Mouse (Mus musculus): Measurements from ENCODE around the gene Crybg2. TPM values are rescaled to one million over a fixed set of nuclear protein-coding genes. Genes with fewer than 3 reads are reported as not detected.

Gene Crybg2
- polyA plus RNA-seq, 1 experiment from 2014 or later, result 0.52 TPM

- Histone ChIP-seq H3K36me3 (ENCODE audit: control insufficient read depth, insufficient read depth, low read length) (no peaks in the 10 kb centered on the region), H3K4me2 (peak within 1 kb of the TSS; percentile 80), H3K4me3 (ENCODE audit: low read depth, low read length) (peak within 1 kb of the TSS; percentile 42), H3K9me3 (replicated peaks; ENCODE audit: control insufficient read depth, low read length) (no peaks in the 10 kb centered on the region), H3K27me3 (ENCODE audit: control insufficient read depth, insufficient read depth, low read length) (peaks cover 26% of the 10 kb centered on the region), H3K9ac (ENCODE audit: low read depth, low read length) (peak within 1 kb of the TSS; percentile 43; the same call in 1 of the 2 replicates), H3K27ac (ENCODE audit: low read depth, low read length) (peak within 1 kb of the TSS; percentile 17; the same call in 1 of the 2 replicates), H3K4me1 (ENCODE audit: control insufficient read depth, insufficient read depth, low read length) (peaks cover 44% of the 10 kb centered on the region)
- no peak for ATAC-seq (replicated peaks; ENCODE audit: insufficient number of reproducible peaks, low FRiP score, low TSS enrichment)
- under 1% methylated on average over 9 of the region's 9 CpGs for WGBS (ENCODE audit: insufficient replicate concordance)
Observed at GRCm38 (mm10) chr4:134018779-134019145, 41.9 kb upstream of the Crybg2 start, which contains the start of gene Lin28a. Lin28a (minus strand) TSS chr4:134018841.

- Histone ChIP-seq H3K27me3 (ENCODE audit: control insufficient read depth, insufficient read depth, low read length) (peaks cover 26% of the 10 kb centered on the region), H3K4me1 (ENCODE audit: control insufficient read depth, insufficient read depth, low read length) (peaks cover 44% of the 10 kb centered on the region), H3K27ac (ENCODE audit: low read depth, low read length) (no peak overlapping the region), H3K4me2 (peak overlapping the region; percentile 80), H3K4me3 (ENCODE audit: low read depth, low read length) (peak overlapping the region; percentile 5; the same call in 1 of the 2 replicates), H3K36me3 (ENCODE audit: control insufficient read depth, insufficient read depth, low read length) (no peaks in the 10 kb centered on the region), H3K9ac (ENCODE audit: low read depth, low read length) (no peak overlapping the region), H3K9me3 (replicated peaks; ENCODE audit: control insufficient read depth, low read length) (no peaks in the 10 kb centered on the region)
- 1% methylated on average over 9 of the region's 10 CpGs for WGBS (ENCODE audit: insufficient replicate concordance)
- ATAC-seq (replicated peaks; ENCODE audit: insufficient number of reproducible peaks, low FRiP score, low TSS enrichment), result no peak
Observed at GRCm38 (mm10) chr4:134019210-134019609, 41.4 kb upstream of the Crybg2 start.

- peak overlapping the region; percentile 5; the same call in 1 of the 2 replicates for H3K4me3 ChIP-seq (ENCODE audit: low read depth, low read length)
- ATAC-seq (replicated peaks; ENCODE audit: insufficient number of reproducible peaks, low FRiP score, low TSS enrichment), result no peak
- H3K27ac ChIP-seq (ENCODE audit: low read depth, low read length), result no peak overlapping the region
- H3K9ac ChIP-seq (ENCODE audit: low read depth, low read length), result no peak overlapping the region
- H3K9me3 ChIP-seq (replicated peaks; ENCODE audit: control insufficient read depth, low read length), result no peaks in the 10 kb centered on the region
- WGBS (ENCODE audit: insufficient replicate concordance), result 3% methylated on average over 16 of the region's 16 CpGs
- peaks cover 26% of the 10 kb centered on the region for H3K27me3 ChIP-seq (ENCODE audit: control insufficient read depth, insufficient read depth, low read length)
- H3K4me2 ChIP-seq, result peak overlapping the region; percentile 47
- peaks cover 44% of the 10 kb centered on the region for H3K4me1 ChIP-seq (ENCODE audit: control insufficient read depth, insufficient read depth, low read length)
- H3K36me3 ChIP-seq (ENCODE audit: control insufficient read depth, insufficient read depth, low read length), result no peaks in the 10 kb centered on the region
Observed at GRCm38 (mm10) chr4:134019641-134020351, 40.8 kb upstream of the Crybg2 start.

GRCm38 (mm10) chr4:134020621-134021020 lies 40.0 kb upstream of the Crybg2 start:
- H3K9me3 ChIP-seq (replicated peaks; ENCODE audit: control insufficient read depth, low read length), result no peaks in the 10 kb centered on the region
- H3K4me3 ChIP-seq (ENCODE audit: low read depth, low read length), result no peak overlapping the region
- H3K4me2 ChIP-seq, result no peak overlapping the region
- no peak overlapping the region for H3K9ac ChIP-seq (ENCODE audit: low read depth, low read length)
- H3K27ac ChIP-seq (ENCODE audit: low read depth, low read length), result no peak overlapping the region
- H3K4me1 ChIP-seq (ENCODE audit: control insufficient read depth, insufficient read depth, low read length), result peaks cover 42% of the 10 kb centered on the region
- no peak for ATAC-seq (replicated peaks; ENCODE audit: insufficient number of reproducible peaks, low FRiP score, low TSS enrichment)
- under 1% methylated on average over 11 of the region's 11 CpGs for WGBS (ENCODE audit: insufficient replicate concordance)
- H3K27me3 ChIP-seq (ENCODE audit: control insufficient read depth, insufficient read depth, low read length), result peaks cover 26% of the 10 kb centered on the region
- H3K36me3 ChIP-seq (ENCODE audit: control insufficient read depth, insufficient read depth, low read length), result no peaks in the 10 kb centered on the region

- ATAC-seq (replicated peaks; ENCODE audit: insufficient number of reproducible peaks, low FRiP score, low TSS enrichment), result no peak
- WGBS (ENCODE audit: insufficient replicate concordance), result 70% methylated on average over 9 of the region's 9 CpGs
- H3K27me3 ChIP-seq (ENCODE audit: control insufficient read depth, insufficient read depth, low read length), result no peaks in the 10 kb centered on the region
- H3K9me3 ChIP-seq (replicated peaks; ENCODE audit: control insufficient read depth, low read length), result no peaks in the 10 kb centered on the region
- no peak overlapping the region for H3K4me2 ChIP-seq
- H3K36me3 ChIP-seq (ENCODE audit: control insufficient read depth, insufficient read depth, low read length), result no peaks in the 10 kb centered on the region
- H3K4me3 ChIP-seq (ENCODE audit: low read depth, low read length), result no peak overlapping the region
- no peak overlapping the region for H3K9ac ChIP-seq (ENCODE audit: low read depth, low read length)
- H3K4me1 ChIP-seq (ENCODE audit: control insufficient read depth, insufficient read depth, low read length), result no peaks in the 10 kb centered on the region
- H3K27ac ChIP-seq (ENCODE audit: low read depth, low read length), result no peak overlapping the region
Observed at GRCm38 (mm10) chr4:134025802-134026201, 34.8 kb upstream of the Crybg2 start.

- ATAC-seq (replicated peaks; ENCODE audit: insufficient number of reproducible peaks, low FRiP score, low TSS enrichment), result no peak; the same call in 1 of the 2 replicates
- peaks cover 3% of the 10 kb centered on the region; the same call in 1 of the 2 replicates for H3K4me1 ChIP-seq (ENCODE audit: control insufficient read depth, insufficient read depth, low read length)
- no peak overlapping the region; the same call in 1 of the 2 replicates for H3K4me2 ChIP-seq
- H3K4me3 ChIP-seq (ENCODE audit: low read depth, low read length), result no peak overlapping the region
- no peaks in the 10 kb centered on the region for H3K27me3 ChIP-seq (ENCODE audit: control insufficient read depth, insufficient read depth, low read length)
- no peak overlapping the region for H3K27ac ChIP-seq (ENCODE audit: low read depth, low read length)
- H3K9me3 ChIP-seq (replicated peaks; ENCODE audit: control insufficient read depth, low read length), result no peaks in the 10 kb centered on the region
- 5% methylated on average over 16 of the region's 16 CpGs for WGBS (ENCODE audit: insufficient replicate concordance)
- H3K9ac ChIP-seq (ENCODE audit: low read depth, low read length), result no peak overlapping the region
- no peaks in the 10 kb centered on the region for H3K36me3 ChIP-seq (ENCODE audit: control insufficient read depth, insufficient read depth, low read length)
Observed at GRCm38 (mm10) chr4:134035953-134036352, 24.7 kb upstream of the Crybg2 start.

- WGBS (ENCODE audit: insufficient replicate concordance), result 47% methylated on average over 9 of the region's 9 CpGs
- no peaks in the 10 kb centered on the region for H3K27me3 ChIP-seq (ENCODE audit: control insufficient read depth, insufficient read depth, low read length)
- no peaks in the 10 kb centered on the region for H3K9me3 ChIP-seq (replicated peaks; ENCODE audit: control insufficient read depth, low read length)
- H3K4me2 ChIP-seq, result no peak overlapping the region
- H3K4me3 ChIP-seq (ENCODE audit: low read depth, low read length), result no peak overlapping the region
- no peaks in the 10 kb centered on the region for H3K36me3 ChIP-seq (ENCODE audit: control insufficient read depth, insufficient read depth, low read length)
- no peak overlapping the region for H3K27ac ChIP-seq (ENCODE audit: low read depth, low read length)
- no peaks in the 10 kb centered on the region for H3K4me1 ChIP-seq (ENCODE audit: control insufficient read depth, insufficient read depth, low read length)
- no peak for ATAC-seq (replicated peaks; ENCODE audit: insufficient number of reproducible peaks, low FRiP score, low TSS enrichment)
- no peak overlapping the region for H3K9ac ChIP-seq (ENCODE audit: low read depth, low read length)
Observed at GRCm38 (mm10) chr4:134041317-134042123, 19.1 kb upstream of the Crybg2 start.

- H3K36me3 ChIP-seq (ENCODE audit: control insufficient read depth, insufficient read depth, low read length), result no peaks in the 10 kb centered on the region
- H3K4me3 ChIP-seq (ENCODE audit: low read depth, low read length), result no peak overlapping the region
- H3K4me1 ChIP-seq (ENCODE audit: control insufficient read depth, insufficient read depth, low read length), result peaks cover 6% of the 10 kb centered on the region
- no peak overlapping the region for H3K27ac ChIP-seq (ENCODE audit: low read depth, low read length)
- WGBS (ENCODE audit: insufficient replicate concordance), result 47% methylated on average over 2 of the region's 2 CpGs
- H3K4me2 ChIP-seq, result no peak overlapping the region
- no peak overlapping the region for H3K9ac ChIP-seq (ENCODE audit: low read depth, low read length)
- no peaks in the 10 kb centered on the region for H3K9me3 ChIP-seq (replicated peaks; ENCODE audit: control insufficient read depth, low read length)
- ATAC-seq (replicated peaks; ENCODE audit: insufficient number of reproducible peaks, low FRiP score, low TSS enrichment), result no peak
- no peaks in the 10 kb centered on the region for H3K27me3 ChIP-seq (ENCODE audit: control insufficient read depth, insufficient read depth, low read length)
Observed at GRCm38 (mm10) chr4:134043041-134043440, 17.6 kb upstream of the Crybg2 start.
